Mouse (Mus musculus): Measurements from ENCODE around the gene Olfr159. TPM values are rescaled to one million over a fixed set of nuclear protein-coding genes. Genes with fewer than 3 reads are reported as not detected.
A peak's percentile ranks its signal among the peaks of the same experiment; 100 is the strongest.

Gene Olfr159
- polyA plus RNA-seq, 1 experiment: not detected

DNA sequence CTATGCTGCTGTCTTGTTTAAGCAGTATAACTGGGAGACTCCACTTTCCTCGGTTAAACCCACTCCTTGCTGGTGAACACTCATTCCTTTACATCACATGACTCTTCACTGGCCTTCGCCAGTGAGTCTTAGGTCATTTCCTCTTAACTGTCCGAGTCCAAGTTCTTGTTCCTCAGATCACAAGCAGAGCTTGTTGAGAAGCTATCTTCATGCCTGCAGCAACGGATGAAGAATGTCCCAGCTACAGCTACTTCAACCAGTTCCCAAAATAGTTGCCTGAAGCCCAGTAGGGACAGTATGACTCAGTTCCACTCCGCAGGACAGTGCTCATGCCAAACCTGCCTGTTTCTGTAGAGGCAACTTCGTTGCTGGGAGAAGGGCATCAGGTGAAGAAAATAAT, 13.6 kb downstream of the Olfr159 start:
- DNase-seq (ENCODE audit: low read depth): no peak
- TF ChIP-seq CTCF (IDR thresholded peaks at IDR 0.05; ENCODE audit: borderline replicate concordance, extremely low read depth, insufficient read depth, insufficient read length): no peak
- no peak for TF ChIP-seq POLR2A (IDR thresholded peaks at IDR 0.05; ENCODE audit: borderline replicate concordance, extremely low read depth, insufficient read depth, insufficient read length, poor library complexity, severe bottlenecking)

GRCm38 (mm10) chr4:43745187-43745586, 25.6 kb downstream of the Olfr159 start:
- TF ChIP-seq CTCF (IDR thresholded peaks at IDR 0.05; ENCODE audit: borderline replicate concordance, extremely low read depth, insufficient read depth, insufficient read length): peak; percentile 49
- TF ChIP-seq POLR2A (IDR thresholded peaks at IDR 0.05; ENCODE audit: borderline replicate concordance, extremely low read depth, insufficient read depth, insufficient read length, poor library complexity, severe bottlenecking): no peak

GRCm38 (mm10) chr4:43743099-43743498, 27.7 kb downstream of the Olfr159 start:
- peak; percentile 23; the same call in 1 of the 2 replicates for TF ChIP-seq CTCF (IDR thresholded peaks at IDR 0.05; ENCODE audit: borderline replicate concordance, extremely low read depth, insufficient read depth, insufficient read length)
- TF ChIP-seq POLR2A (IDR thresholded peaks at IDR 0.05; ENCODE audit: borderline replicate concordance, extremely low read depth, insufficient read depth, insufficient read length, poor library complexity, severe bottlenecking): no peak
- no peak for DNase-seq (ENCODE audit: low read depth)

More at GRCm38 (mm10) chr4:43745187-43745586, 25.6 kb downstream of the Olfr159 start:
- peak; percentile 65 for DNase-seq (ENCODE audit: low read depth)

DNA sequence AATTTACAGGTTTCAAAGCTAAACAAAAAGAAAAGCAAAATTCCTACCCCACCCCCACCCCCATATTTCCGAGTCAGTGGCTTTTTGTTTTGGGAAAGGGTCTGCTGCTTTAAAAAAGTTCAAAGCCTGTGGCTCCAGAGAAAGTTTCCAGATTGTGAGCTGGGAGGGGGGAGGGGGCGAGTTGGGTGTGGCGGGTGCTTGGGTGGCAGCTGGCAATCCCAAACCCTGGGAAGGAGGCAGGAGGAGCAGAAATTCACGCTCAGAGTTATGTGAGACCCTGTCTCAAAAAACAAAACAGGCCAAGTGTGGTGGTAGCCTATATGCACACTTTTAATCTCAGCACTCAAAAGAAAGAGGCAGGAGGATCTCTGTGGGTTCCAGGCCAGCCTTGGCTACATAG, 28.2 kb downstream of the Olfr159 start:
- no peak for DNase-seq (ENCODE audit: low read depth)
- TF ChIP-seq CTCF (IDR thresholded peaks at IDR 0.05; ENCODE audit: borderline replicate concordance, extremely low read depth, insufficient read depth, insufficient read length): no peak
- no peak for TF ChIP-seq POLR2A (IDR thresholded peaks at IDR 0.05; ENCODE audit: borderline replicate concordance, extremely low read depth, insufficient read depth, insufficient read length, poor library complexity, severe bottlenecking)

- DNase-seq (ENCODE audit: low read depth): no peak
- no peak for TF ChIP-seq POLR2A (IDR thresholded peaks at IDR 0.05; ENCODE audit: borderline replicate concordance, extremely low read depth, insufficient read depth, insufficient read length, poor library complexity, severe bottlenecking)
- TF ChIP-seq CTCF (IDR thresholded peaks at IDR 0.05; ENCODE audit: borderline replicate concordance, extremely low read depth, insufficient read depth, insufficient read length): no peak
Measured at GRCm38 (mm10) chr4:43741526-43741925, 29.3 kb downstream of the Olfr159 start.

DNA sequence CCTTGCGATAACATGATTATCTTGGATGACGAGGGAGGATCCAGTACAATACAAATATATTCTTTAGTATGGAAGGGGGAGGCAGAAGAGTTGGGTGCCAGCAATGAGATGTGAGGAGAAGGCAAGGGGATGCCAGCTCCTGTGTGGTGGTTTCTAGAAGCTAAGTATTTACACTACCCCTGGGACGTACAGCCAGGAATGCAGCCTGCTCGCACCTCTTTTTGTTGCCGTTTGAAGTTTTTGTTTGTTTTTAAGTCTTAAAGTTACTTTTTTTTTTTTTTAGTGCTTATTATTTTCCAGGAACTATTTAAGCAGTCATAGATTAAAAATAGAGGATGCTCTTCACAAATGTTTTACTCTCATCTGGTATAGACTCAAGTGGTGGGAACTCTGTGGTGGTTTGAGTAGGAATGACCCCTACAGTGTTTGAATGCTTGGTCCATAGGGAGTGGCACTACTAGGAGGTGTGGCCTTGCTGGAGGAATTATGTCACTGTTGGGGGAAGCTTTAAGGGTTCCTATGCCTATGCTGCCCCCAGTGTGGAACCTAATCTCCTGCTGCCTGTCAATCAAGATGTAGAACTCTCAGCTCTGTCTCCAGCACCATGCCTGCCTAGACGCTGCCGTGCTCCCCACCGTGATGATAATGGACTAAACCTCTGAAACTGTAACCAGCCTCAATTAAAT, 31.7 kb downstream of the Olfr159 start:
- no peak for DNase-seq (ENCODE audit: low read depth)
- TF ChIP-seq CTCF (IDR thresholded peaks at IDR 0.05; ENCODE audit: borderline replicate concordance, extremely low read depth, insufficient read depth, insufficient read length): no peak
- no peak for TF ChIP-seq POLR2A (IDR thresholded peaks at IDR 0.05; ENCODE audit: borderline replicate concordance, extremely low read depth, insufficient read depth, insufficient read length, poor library complexity, severe bottlenecking)

- no peak for DNase-seq (ENCODE audit: low read depth)
- no peak for TF ChIP-seq CTCF (IDR thresholded peaks at IDR 0.05; ENCODE audit: borderline replicate concordance, extremely low read depth, insufficient read depth, insufficient read length)
- TF ChIP-seq POLR2A (IDR thresholded peaks at IDR 0.05; ENCODE audit: borderline replicate concordance, extremely low read depth, insufficient read depth, insufficient read length, poor library complexity, severe bottlenecking): no peak
Measured at GRCm38 (mm10) chr4:43737144-43737543, 33.7 kb downstream of the Olfr159 start.

GRCm38 (mm10) chr4:43733186-43733585, 37.6 kb downstream of the Olfr159 start:
- TF ChIP-seq CTCF (IDR thresholded peaks at IDR 0.05; ENCODE audit: borderline replicate concordance, extremely low read depth, insufficient read depth, insufficient read length) (no peak), POLR2A (IDR thresholded peaks at IDR 0.05; ENCODE audit: borderline replicate concordance, extremely low read depth, insufficient read depth, insufficient read length, poor library complexity, severe bottlenecking) (no peak)
- DNase-seq (ENCODE audit: low read depth): no peak

DNA sequence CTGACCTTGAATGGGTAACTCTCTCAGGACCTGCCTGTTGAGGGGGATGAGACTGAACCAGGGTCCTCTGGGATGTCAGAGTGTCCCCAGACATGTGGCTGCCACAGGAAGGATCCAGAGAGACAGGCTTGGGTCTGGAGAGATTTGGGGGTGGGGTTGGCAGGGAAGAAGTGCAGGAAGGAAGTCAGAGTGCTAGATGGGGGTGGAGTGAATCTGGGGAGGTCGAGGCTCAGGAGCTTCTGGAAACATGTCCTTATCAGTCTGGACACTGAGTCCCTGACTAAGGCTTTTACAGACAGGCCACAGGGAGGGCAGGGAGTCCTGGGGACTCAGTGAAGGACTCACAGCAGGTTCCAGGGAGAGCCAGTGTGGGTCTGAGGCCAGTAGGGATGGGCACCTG, 38.6 kb downstream of the Olfr159 start:
- no peak for TF ChIP-seq POLR2A (IDR thresholded peaks at IDR 0.05; ENCODE audit: borderline replicate concordance, extremely low read depth, insufficient read depth, insufficient read length, poor library complexity, severe bottlenecking)
- no peak for TF ChIP-seq CTCF (IDR thresholded peaks at IDR 0.05; ENCODE audit: borderline replicate concordance, extremely low read depth, insufficient read depth, insufficient read length)
- DNase-seq (ENCODE audit: low read depth): no peak

DNA sequence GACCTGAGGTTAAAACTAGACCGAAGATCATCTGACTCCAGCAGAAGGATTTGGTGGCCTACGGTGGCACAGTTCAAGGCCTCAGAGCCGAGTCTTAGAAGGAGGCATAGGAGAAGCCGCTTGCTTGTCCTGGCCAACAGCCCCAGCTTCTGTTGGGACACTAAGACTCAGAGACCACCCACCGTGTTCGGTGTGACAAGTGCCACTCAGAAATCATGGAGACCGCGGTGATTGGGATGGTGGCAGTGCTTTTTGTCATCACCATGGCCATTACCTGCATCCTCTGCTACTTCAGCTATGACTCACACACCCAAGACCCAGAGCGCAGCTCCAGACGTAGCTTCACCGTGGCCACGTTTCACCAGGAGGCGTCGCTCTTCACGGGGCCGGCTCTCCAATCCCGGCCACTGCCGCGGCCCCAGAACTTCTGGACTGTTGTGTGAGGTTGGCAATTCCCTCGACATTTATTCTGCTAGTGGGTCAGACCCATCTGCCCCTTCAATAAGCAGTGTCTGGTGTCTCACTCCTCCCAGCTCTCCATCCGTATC, 40.0 kb downstream of the Olfr159 start:
- TF ChIP-seq CTCF (IDR thresholded peaks at IDR 0.05; ENCODE audit: borderline replicate concordance, extremely low read depth, insufficient read depth, insufficient read length) (no peak), POLR2A (IDR thresholded peaks at IDR 0.05; ENCODE audit: borderline replicate concordance, extremely low read depth, insufficient read depth, insufficient read length, poor library complexity, severe bottlenecking) (no peak)
- no peak for DNase-seq (ENCODE audit: low read depth)

GRCm38 (mm10) chr4:43729794-43730550, 40.8 kb downstream of the Olfr159 start, which contains the start of gene Spaar:
Gene Spaar (plus strand): TSS chr4:43730034.
- no peak for DNase-seq (ENCODE audit: low read depth)
- no peak for TF ChIP-seq POLR2A (IDR thresholded peaks at IDR 0.05; ENCODE audit: borderline replicate concordance, extremely low read depth, insufficient read depth, insufficient read length, poor library complexity, severe bottlenecking)
- TF ChIP-seq CTCF (IDR thresholded peaks at IDR 0.05; ENCODE audit: borderline replicate concordance, extremely low read depth, insufficient read depth, insufficient read length): no peak

All from brain, embryonic 14.5 days (tissue).